In genomic region chr10:130541931-130542691, GRCm38 (mm10) we compare ENCODE assay signal across 8 mouse cellular contexts. TPM values are rescaled to one million over a fixed set of nuclear protein-coding genes. Genes with fewer than 3 reads are reported as not detected.
DNase-seq lines count a peak whose midpoint lies in the region; ATAC-seq lines count a peak whose summit lies in the region.
"Not testable (repeated sequence)": the region's sequence is repeated elsewhere in the genome, so short reads cannot be mapped to it uniquely, and the experiment has no call there.

No protein-coding gene starts in this region.

- H3K27me3 ChIP-seq in megakaryocyte, embryonic 14.5 days (replicated peaks), result not testable (repeated sequence)

- H3K4me3 ChIP-seq in megakaryocyte, embryonic 14.5 days (replicated peaks), result peak overlapping the region; percentile 95

- H3K36me3 ChIP-seq in megakaryocyte, embryonic 14.5 days (replicated peaks; ENCODE audit: low read length), result not testable (repeated sequence)

- H3K9me3 ChIP-seq in megakaryocyte, embryonic 14.5 days, result not testable (repeated sequence)

- ATAC-seq in inflammation-experienced regulatory T-cells, adult 6 months, result peak; percentile 97

- peaks cover 28% of the 10 kb centered on the region for H3K4me1 ChIP-seq in megakaryocyte, embryonic 14.5 days

- DNase-seq in adrenal gland, adult 18-20 months (ENCODE audit: low spot score in 2 of 2), result peak; percentile 48 to 69
- DNase-seq in embryo, embryonic 10.5 days (ENCODE audit: low spot score), result peak; percentile 83
- DNase-seq in gastrocnemius, postnatal 10 days, result peak; percentile 40
- peak; percentile 81 to 87 for DNase-seq in left cerebral cortex, adult 9 months (ENCODE audit: low spot score in 2 of 2)
- peak; percentile 85 to 92 for DNase-seq in right cerebral cortex, postnatal 10 days (ENCODE audit: low spot score in 2 of 2)
- peak; percentile 48 for DNase-seq in urinary bladder, postnatal 25 days (ENCODE audit: low spot score)

RNA-seq across cellular contexts. Expression of gene Vmn2r87, which starts 44.9 kb away (rescaled TPM):
- not detected for total RNA-seq in adrenal gland, adult 18-20 months (2021)
- total RNA-seq in gastrocnemius, postnatal 10 days (2021), result not detected
- not detected for polyA plus RNA-seq in inflammation-experienced regulatory T-cells, adult 6 months (2017; shearing (Covaris generic))
- polyA plus RNA-seq in megakaryocyte, embryonic 14.5 days (2012; ENCODE audit: insufficient read depth, low replicate concordance), result not detected in 2 replicates

Comparison
In these comparisons a context has a peak if more than half of its experiments do, and no peak if none do; other contexts are left out.
1. Peak in every context shown above with its lines: DNase-seq, ATAC-seq and H3K4me3 ChIP-seq.